Mouse (Mus musculus): ENCODE measurements at regions not wholly inside any gene's neighbourhood (a gene's known extent, or its start where the extent isn't known, plus 50 kb on each side); places are given as distances from the start of the nearest gene placed in this dataset.

- TF ChIP-seq CTCF (IDR thresholded peaks at IDR 0.05; ENCODE audit: control insufficient read depth, insufficient read depth, low read length) (no peak), POLR2A (IDR thresholded peaks at IDR 0.05; ENCODE audit: borderline replicate concordance, control insufficient read depth, low read depth, low read length) (no peak)
- Histone ChIP-seq H3K4me3 (replicated peaks; ENCODE audit: control insufficient read depth, low read depth, low read length) (no peak overlapping the region), H3K4me1 (ENCODE audit: control insufficient read depth, insufficient read depth, low read length) (no peaks in the 10 kb centered on the region), H3K27ac (ENCODE audit: control insufficient read depth, insufficient read depth, low read depth, low read length, poor library complexity) (no peak overlapping the region)
- 73% methylated on average over 5 of the region's 5 CpGs for WGBS
Observed at GRCm38 (mm10) chr15:61551206-61551605, 628.4 kb upstream of the A1bg start.

- Histone ChIP-seq H3K4me3 (replicated peaks; ENCODE audit: control insufficient read depth, low read depth, low read length) (no peak overlapping the region), H3K4me1 (ENCODE audit: control insufficient read depth, insufficient read depth, low read length) (no peaks in the 10 kb centered on the region), H3K27ac (ENCODE audit: control insufficient read depth, insufficient read depth, low read depth, low read length, poor library complexity) (no peak overlapping the region)
- TF ChIP-seq CTCF (IDR thresholded peaks at IDR 0.05; ENCODE audit: control insufficient read depth, insufficient read depth, low read length) (no peak), POLR2A (IDR thresholded peaks at IDR 0.05; ENCODE audit: borderline replicate concordance, control insufficient read depth, low read depth, low read length) (no peak)
- WGBS = 72% methylated on average over 4 of the region's 4 CpGs
Observed at GRCm38 (mm10) chr15:61548400-61548799, 625.6 kb upstream of the A1bg start.

DNA sequence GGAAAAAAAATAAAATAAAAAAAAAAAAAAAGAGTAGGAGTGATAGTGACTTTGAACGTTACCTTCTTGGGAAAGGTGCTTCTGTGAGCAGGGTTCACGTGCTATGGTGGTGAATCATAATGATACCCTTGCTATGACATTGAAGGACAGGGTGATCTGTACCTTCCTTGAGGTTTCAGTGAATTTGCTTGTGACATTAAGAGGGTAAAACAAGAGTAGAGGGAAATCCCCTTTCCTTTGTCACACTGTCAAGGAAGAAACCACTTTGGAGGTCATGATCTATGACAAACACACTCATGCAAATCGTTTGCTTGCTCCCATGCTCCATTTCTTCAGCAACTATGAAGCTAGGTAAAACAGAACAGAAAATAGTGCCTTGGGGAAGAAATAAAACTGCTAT is 623.8 kb upstream of the A1bg start:
- WGBS = 57% methylated on average over 3 of the region's 3 CpGs
- no peak for TF ChIP-seq CTCF (IDR thresholded peaks at IDR 0.05; ENCODE audit: control insufficient read depth, insufficient read depth, low read length)
- no peak for TF ChIP-seq POLR2A (IDR thresholded peaks at IDR 0.05; ENCODE audit: borderline replicate concordance, control insufficient read depth, low read depth, low read length)
- H3K4me1 ChIP-seq (ENCODE audit: control insufficient read depth, insufficient read depth, low read length) = no peaks in the 10 kb centered on the region

DNA sequence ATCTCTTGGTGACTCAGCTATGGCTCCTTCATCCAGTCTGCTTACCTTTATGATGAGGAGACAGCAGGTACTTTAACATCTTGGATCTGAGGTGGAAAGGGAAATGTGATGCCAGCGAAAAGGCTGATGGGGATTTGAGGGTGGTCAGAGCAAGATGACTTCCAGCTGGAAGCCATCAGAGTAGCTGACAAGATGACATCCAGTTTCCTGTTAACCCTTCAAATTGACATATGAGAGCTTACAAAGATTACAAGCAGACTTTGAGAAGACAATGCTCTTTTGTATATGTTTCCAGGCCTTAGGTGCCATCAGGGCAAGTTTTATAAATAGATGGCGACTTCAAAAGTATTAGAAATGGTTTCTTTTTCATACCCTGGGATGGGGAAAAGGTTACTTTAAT is 621.3 kb upstream of the A1bg start:
- no peaks in the 10 kb centered on the region; the same call in 1 of the 2 replicates for H3K4me1 ChIP-seq (ENCODE audit: control insufficient read depth, insufficient read depth, low read length)
- H3K27ac ChIP-seq (ENCODE audit: control insufficient read depth, insufficient read depth, low read depth, low read length, poor library complexity) = no peak overlapping the region
- no peak overlapping the region for H3K4me3 ChIP-seq (replicated peaks; ENCODE audit: control insufficient read depth, low read depth, low read length)
- 68% methylated on average over 2 of the region's 2 CpGs for WGBS
- TF ChIP-seq CTCF (IDR thresholded peaks at IDR 0.05; ENCODE audit: control insufficient read depth, insufficient read depth, low read length) (no peak), POLR2A (IDR thresholded peaks at IDR 0.05; ENCODE audit: borderline replicate concordance, control insufficient read depth, low read depth, low read length) (no peak)

More for the DNA sequence above, 623.8 kb upstream of the A1bg start:
- H3K4me3 ChIP-seq (replicated peaks; ENCODE audit: control insufficient read depth, low read depth, low read length) = no peak overlapping the region
- no peak overlapping the region for H3K27ac ChIP-seq (ENCODE audit: control insufficient read depth, insufficient read depth, low read depth, low read length, poor library complexity)

- no peak overlapping the region for H3K27ac ChIP-seq (ENCODE audit: control insufficient read depth, insufficient read depth, low read depth, low read length, poor library complexity)
- H3K4me1 ChIP-seq (ENCODE audit: control insufficient read depth, insufficient read depth, low read length) = no peaks in the 10 kb centered on the region; the same call in 1 of the 2 replicates
- no peak overlapping the region for H3K4me3 ChIP-seq (replicated peaks; ENCODE audit: control insufficient read depth, low read depth, low read length)
- WGBS = 68% methylated on average over 4 of the region's 4 CpGs
- TF ChIP-seq POLR2A (IDR thresholded peaks at IDR 0.05; ENCODE audit: borderline replicate concordance, control insufficient read depth, low read depth, low read length) (no peak), CTCF (IDR thresholded peaks at IDR 0.05; ENCODE audit: control insufficient read depth, insufficient read depth, low read length) (no peak)
Observed at GRCm38 (mm10) chr15:61541643-61542042, 618.8 kb upstream of the A1bg start.

GRCm38 (mm10) chr15:61540753-61541421 is 618.1 kb upstream of the A1bg start:
- 19% methylated on average over 10 of the region's 10 CpGs for WGBS
- no peak overlapping the region for H3K4me3 ChIP-seq (replicated peaks; ENCODE audit: control insufficient read depth, low read depth, low read length)
- no peaks in the 10 kb centered on the region; the same call in 1 of the 2 replicates for H3K4me1 ChIP-seq (ENCODE audit: control insufficient read depth, insufficient read depth, low read length)
- H3K27ac ChIP-seq (ENCODE audit: control insufficient read depth, insufficient read depth, low read depth, low read length, poor library complexity) = no peak overlapping the region
- TF ChIP-seq CTCF (IDR thresholded peaks at IDR 0.05; ENCODE audit: control insufficient read depth, insufficient read depth, low read length) = no peak
- no peak for TF ChIP-seq POLR2A (IDR thresholded peaks at IDR 0.05; ENCODE audit: borderline replicate concordance, control insufficient read depth, low read depth, low read length)

GRCm38 (mm10) chr15:61538930-61539329 is 616.1 kb upstream of the A1bg start:
- 47% methylated on average over 5 of the region's 5 CpGs for WGBS
- Histone ChIP-seq H3K4me1 (ENCODE audit: control insufficient read depth, insufficient read depth, low read length) (no peaks in the 10 kb centered on the region; the same call in 1 of the 2 replicates), H3K4me3 (replicated peaks; ENCODE audit: control insufficient read depth, low read depth, low read length) (no peak overlapping the region), H3K27ac (ENCODE audit: control insufficient read depth, insufficient read depth, low read depth, low read length, poor library complexity) (no peak overlapping the region)
- no peak for TF ChIP-seq POLR2A (IDR thresholded peaks at IDR 0.05; ENCODE audit: borderline replicate concordance, control insufficient read depth, low read depth, low read length)
- no peak for TF ChIP-seq CTCF (IDR thresholded peaks at IDR 0.05; ENCODE audit: control insufficient read depth, insufficient read depth, low read length)

- Histone ChIP-seq H3K27ac (ENCODE audit: control insufficient read depth, insufficient read depth, low read depth, low read length, poor library complexity) (no peak overlapping the region), H3K4me1 (ENCODE audit: control insufficient read depth, insufficient read depth, low read length) (no peaks in the 10 kb centered on the region; the same call in 1 of the 2 replicates), H3K4me3 (replicated peaks; ENCODE audit: control insufficient read depth, low read depth, low read length) (no peak overlapping the region)
- no peak for TF ChIP-seq POLR2A (IDR thresholded peaks at IDR 0.05; ENCODE audit: borderline replicate concordance, control insufficient read depth, low read depth, low read length)
- WGBS = 69% methylated on average over 4 of the region's 4 CpGs
Observed at GRCm38 (mm10) chr15:61538169-61538755, 615.5 kb upstream of the A1bg start.
